Mouse (Mus musculus): ENCODE measurements around the gene Gtf2i.
A peak's percentile ranks its signal among the peaks of the same experiment; 100 is the strongest.
"Not testable (repeated sequence)": the region's sequence is repeated elsewhere in the genome, so short reads cannot be mapped to it uniquely, and the experiment has no call there.

Gene Gtf2i

DNA sequence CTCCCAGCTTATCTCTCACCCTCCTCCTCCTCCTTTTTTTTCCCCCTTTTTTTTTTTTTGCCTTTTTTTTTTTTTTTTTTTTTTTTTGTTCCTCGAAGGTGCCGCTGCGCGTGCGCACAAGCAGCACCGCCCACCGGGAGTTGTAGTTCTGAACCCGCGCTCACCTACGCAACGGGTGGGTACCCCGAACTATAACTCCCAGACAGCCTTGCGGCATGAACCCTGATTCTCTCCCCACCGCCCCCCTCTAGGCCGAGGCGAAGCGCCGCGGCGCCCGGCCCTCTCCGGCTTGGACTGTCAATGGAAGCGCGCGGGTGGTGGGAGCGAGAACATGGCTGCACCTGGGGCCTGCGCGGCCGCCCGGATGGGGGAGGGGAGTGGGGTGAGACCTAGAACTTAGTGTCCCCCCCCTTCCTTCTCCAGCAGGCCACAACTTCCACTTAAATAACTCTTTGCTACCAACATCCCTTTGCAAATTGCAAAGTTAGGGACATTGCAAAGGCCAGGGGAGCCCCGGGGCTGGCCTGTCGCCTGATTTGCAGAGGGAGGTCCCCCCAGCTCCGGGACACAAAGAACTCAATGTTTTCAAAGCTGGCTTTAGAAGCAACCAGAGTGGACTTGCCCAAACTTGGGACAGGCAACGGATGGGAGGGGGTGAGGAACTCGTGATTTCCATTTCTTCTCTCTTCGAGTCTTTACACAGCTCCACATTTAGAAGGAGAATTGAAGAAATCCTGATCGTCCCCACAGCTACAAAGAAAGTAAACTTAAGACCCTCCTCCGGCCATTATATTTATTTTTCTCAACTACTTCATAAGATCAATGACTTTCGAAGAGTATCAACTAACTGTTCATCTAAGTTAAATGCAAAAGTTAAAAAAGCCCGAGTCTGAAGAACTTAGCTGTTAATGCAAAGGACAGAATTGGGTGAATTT lies at the start of gene Gtf2i:
TSS of gene Gtf2i (minus strand) at position 73 of the 935 bp plus-strand sequence.
- DNase-seq, result peak; percentile 95 to 98

DNA sequence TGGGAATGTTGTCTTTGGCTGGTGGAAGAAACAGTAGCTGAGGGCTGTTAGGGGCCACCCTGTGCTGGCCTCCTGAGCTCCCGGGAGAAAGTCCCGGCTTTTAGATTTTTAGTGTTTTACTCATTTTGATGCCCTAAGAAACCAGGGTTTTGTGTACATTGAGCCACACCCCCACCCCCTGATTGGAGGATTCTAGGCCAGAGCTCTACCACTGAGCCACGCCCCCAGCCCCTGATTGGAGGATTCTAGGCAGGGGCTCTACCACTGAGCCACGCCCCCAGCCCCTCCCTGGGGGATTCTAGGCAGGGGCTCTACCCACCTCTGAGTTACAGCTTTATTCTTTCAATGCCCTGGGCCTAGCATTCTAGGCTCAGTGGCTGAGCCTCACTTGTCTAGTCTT lies 44.5 kb upstream of the Gtf2i start:
- no peak for DNase-seq

DNA sequence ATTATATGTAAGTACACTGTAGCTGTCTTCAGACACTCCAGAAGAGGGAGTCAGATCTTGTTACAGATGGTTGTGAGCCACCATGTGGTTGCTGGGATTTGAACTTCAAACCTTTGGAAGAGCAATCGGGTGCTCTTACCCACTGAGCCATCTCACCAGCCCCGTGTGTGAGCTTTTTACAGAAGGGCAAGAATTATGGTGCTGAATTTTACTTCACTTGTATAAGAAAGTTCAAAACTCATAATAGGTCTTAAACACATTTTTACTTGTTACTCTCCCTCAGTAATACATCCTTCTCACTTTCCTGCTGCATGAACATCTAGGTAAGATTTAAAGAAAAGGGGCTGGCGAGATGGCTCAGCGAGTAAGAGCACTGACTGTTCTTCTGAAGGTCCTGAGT lies 40.8 kb upstream of the Gtf2i start:
- DNase-seq, result not testable (repeated sequence)

DNA sequence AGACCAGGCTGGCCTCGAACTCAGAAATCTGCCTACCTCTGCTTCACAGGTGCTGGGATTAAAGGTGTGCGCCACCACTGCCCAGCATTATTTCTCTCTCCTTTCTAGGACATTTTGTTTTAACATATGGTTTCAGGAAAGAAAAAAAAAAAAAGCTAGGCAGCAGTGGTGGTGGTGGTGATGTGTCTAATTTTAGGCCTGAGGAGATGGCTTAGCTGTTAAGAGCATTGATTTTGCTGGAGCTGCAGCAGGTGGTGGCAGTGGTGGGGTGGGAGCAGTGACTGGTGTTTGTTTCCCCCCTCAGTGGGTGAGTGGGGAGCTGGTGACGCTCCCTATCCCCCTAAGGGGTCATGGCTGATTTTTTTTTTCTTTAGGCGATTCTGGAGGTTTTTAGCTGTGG lies 38.6 kb upstream of the Gtf2i start:
- no peak for DNase-seq

DNA sequence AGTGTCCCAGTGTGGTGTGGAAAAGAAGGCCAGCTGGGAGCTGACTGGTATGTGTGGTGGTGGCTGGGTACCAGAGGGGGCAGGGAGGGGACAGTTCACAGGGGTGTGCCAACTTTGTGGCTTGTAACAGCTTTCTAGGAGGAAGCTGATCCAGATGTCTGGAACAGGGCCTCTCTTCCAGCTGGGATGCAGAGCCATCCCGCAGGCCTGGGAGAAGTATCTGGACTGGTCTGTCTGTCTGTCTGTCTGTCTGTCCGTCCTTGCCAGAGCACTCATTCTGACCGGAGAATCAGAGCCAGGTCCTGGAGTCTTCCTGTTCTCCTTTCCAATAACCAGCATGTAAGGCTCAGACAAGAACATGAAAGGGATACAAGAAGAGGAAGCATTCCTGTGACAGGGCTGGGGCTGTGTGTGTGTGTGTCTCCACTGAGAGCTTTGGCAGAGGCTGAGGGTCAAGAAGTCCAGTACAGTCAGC lies 38.0 kb upstream of the Gtf2i start:
- peak; percentile 36 to 76 for DNase-seq

DNA sequence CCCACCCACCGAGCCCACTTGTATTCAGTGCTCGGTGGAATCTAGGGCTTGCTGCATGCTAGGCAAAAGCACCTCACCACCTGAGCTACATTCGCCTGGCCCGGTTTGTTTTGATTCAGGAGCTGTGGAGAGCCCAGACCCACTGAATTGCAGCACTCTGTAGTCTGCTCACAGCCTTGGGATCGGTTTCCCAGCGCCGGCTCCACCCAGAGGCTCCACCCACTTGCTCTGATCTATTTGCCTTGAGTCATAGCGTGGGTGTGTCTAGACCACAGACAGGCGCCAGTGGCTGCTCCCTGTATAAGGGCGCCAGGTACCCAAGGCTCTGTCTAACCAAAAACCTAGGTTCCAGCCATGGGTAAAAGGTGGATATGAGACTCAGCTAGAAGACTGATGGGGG lies 36.1 kb upstream of the Gtf2i start:
- DNase-seq, result peak; percentile 71 to 73

DNA sequence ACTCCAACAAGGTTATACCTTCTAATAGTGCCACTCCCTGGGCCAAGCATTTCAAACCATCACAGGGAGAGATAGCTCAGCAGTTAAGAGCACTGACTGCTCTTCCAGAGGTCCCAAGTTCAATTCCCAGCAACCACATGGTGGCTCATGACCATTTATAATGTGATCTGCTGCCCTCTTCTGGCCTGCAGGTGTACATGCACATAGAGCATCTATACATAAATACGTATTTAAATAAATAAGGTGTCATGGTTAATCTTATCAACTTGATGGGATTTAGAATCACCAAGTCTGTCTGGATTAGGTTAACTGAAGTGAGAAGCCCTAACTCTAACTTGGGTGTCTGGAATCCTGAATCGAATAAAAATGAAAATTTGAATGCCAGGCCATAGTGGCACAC lies 32.5 kb upstream of the Gtf2i start:
- DNase-seq, result no peak

DNA sequence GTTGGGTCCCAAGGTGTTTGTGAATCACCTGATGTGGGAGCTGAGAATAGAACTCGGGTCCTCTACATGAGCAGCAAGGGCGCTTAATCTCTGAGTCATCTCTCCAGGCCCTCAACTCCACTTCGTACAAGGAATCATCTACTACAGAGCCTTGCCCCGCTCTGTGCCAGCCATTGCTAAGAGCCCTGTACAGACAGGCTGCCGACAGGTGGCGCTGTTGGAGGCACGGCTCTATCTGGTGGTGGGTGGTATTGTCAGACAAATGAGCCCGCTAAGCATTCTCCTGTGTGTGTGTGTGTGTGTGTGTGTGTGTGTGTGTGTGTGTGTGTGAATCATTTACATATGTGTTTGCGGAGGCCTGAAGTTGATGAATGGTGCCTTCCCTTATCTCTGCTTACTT lies 30.9 kb upstream of the Gtf2i start:
- DNase-seq, result peak; percentile 39 to 48

DNA sequence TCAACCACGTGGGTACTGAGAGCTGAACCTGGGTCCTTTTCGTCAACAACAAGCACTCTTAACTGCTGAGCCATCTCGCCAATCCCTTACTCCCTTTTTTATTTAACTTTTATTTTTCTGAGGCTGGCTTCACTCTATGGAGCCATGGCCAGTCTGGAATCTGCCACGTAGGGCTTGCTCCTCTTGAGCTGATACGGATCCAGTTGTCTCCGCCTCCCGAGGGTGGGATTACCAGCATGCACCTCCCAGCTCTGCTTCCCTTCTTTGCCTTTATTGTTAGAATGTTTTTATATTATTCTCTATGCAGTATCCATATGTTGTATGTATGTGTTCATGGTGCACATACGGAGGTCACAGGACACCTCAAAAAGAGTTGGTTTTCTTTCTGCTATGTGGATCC lies 29.5 kb upstream of the Gtf2i start:
- DNase-seq, result no peak

DNA sequence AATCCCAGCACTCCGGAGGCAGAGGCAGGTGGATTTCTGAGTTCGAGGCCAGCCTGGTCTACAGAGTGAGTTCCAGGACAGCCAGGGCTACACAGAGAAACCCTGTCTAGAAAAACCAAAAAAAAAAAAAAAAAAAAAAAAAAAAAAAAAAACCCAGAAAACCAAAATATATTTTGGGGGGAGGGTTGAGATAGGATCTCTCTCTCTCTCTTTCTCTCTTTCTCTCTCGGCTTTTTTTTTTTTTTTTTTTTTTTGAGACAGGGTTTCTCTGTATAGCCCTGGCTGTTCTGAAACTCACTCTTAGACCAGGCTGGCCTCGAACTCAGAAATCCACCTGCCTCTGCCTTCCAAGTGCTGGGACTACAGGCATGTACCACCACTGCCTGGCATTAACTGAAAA lies 29.0 kb upstream of the Gtf2i start:
- not testable (repeated sequence) for DNase-seq

DNA sequence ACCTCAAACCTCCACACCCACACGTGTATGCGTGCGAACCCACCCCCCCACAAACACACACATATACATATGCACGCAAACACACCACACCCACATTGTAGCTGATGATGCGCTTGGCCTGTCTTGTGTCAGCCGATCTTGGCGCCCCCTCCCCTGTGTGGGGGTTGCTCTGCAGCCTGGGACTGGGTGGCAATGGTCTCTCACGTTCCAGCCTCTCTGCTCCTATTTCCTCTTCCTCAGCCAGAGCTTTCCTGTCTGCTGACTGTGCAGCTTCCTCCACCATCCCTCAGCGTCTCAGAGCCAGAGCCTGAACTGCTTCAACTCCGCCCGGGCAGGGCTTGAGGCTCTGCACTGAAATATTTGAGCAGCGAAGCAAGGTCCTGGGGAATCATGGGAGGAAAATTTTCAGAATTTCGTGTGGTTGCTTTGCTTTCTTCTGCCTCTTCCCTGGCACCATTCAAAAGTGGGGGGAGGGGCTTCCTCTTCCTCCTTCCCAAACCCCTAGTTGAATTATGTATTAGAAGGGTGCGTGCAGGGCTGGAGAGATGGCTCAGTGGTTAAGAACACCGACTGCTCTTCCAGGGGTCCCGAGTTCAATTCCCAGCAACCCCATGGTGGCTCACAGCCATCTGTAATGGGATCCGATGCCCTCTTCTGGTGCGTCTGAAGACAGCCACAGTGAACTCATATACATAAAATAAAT lies 28.1 kb upstream of the Gtf2i start:
- peak; percentile 29 to 56 for DNase-seq

DNA sequence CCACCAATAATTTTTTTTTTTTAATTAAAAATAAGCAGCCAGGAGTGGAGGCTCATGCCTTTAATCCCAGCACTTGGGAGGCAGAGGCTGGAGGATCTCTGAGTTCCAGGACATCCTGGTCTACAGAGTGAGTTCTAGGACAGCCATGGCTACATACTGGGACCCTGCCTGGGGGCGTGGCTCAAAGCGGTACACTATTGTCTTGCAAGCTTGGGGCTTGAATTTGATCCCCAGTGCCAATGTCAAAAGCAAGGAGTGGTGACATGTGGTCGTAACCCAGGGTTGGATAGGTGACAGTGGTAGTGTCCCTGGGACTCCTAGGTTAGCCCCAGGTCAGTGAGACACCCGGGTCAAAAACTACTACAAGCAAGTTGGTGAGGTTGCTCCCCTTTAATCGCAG lies 27.2 kb upstream of the Gtf2i start:
- DNase-seq, result no peak

DNA sequence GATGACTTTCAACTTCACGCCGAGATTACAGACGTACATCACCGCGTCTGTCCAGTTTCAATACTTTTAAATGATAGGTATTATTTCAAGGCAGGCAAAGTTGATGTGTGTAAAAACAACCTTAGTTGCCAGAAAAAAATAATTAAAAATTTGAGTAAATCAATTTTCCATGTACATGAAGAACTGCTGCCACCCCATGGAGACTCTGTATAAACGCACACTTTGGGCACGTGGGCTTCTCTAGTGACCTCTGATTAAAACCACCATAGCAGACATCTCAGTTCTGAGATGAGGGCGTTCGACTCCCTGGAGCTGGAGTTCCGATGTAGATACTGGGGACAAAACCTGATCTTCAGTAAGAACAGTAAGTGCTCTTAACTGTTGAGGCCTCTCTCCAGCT lies 26.8 kb upstream of the Gtf2i start:
- peak in 1 of 2 experiments; percentile 39 for DNase-seq

DNA sequence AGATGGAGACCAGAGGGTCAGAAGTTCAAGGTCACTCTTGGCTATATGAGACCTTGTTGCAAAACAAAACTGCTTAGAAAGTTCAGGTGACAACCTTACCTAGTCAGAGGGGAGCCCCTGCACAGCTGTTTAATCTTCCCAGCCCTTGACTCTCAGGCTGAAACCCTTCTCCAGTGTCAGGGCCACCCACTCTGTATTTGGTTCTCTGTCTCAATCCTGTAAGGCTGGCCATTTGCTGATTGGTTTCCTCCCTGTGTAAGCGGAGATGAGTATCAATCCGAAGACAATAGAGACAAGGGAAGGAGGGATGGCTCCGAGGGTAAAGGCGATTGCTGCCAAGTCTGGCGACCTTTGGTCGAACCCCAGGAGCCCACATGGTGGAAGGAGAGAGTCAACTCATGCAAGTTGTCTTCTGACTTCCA lies 25.6 kb upstream of the Gtf2i start:
- no peak for DNase-seq

DNA sequence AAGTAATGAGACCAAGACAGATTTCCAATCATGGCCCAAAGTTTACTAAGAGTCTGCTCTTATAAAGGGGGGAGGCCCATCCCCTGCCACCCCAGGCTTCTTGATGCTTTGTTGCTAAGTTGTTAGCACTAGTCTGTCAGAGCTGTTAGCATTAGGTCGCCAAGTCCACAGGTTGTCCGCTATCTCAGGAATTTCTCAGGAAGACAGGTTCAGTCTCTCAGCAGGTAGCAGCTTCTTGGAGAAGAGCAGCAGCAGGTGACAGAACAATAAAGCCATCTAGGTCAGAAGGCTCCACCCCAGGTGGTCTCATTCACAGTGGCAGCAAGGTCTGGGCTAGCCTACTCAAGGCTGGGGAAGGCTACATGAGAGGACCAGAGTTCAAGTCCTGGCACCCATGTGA lies 22.5 kb upstream of the Gtf2i start:
- not testable (repeated sequence) for DNase-seq

DNA sequence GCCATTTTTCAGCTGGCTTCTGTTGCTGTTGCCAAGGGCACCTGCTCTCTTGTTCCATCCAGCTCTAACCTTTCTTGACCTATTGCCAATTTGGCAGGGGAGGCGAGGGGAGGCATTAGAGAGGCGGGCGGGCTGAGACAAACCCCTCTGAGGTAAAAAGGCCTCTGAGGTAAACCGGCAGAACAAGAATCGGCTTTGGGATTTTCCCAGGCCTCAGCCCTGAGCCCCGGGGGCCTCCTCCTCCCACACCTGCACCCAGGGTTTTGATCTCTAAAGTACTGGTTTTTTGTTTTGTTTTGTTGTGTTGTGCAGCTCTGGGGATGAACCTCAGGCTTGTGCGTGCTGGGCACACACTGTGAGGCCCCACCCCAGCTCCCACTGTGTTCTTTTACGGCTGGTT lies 18.2 kb upstream of the Gtf2i start:
- peak; percentile 25 to 41 for DNase-seq

DNA sequence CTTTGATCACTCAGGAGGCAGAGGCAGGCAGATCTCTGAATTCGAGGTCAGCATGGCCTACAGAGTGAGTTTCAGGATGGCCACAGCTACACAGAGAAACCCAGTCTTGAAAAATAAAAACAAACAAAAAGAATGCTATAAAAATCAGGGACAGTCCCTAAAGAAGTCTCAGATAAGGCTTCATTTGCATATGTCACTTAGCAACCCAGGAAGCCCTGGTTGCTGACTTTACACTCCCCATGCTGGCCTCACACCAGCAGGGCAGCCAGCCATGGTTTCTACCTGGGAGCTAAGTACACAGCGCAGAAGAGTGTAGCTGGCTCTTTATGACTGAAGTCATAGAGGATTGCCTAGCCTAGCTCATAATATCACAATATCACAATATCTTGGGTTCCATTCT lies 15.5 kb upstream of the Gtf2i start:
- no peak for DNase-seq

DNA sequence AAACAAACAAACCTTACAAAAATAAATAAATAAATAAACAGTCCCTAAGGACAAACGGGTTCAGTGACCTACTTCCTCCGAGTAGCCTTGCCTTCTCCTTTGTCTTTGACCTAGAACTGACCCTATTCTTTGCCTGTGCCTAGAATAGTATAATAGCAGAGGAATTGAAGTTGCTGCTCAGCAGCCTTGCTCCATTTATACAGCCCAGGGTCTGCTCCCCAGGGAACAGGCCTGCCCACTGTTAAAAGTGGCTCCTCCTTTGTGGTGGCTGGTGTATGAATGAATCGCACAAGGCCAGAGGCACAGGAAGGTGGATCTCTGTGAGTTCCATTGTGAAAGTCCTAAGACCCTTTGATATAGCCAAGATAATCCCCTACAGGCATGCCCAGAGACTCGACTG lies 14.8 kb upstream of the Gtf2i start:
- DNase-seq, result no peak

DNA sequence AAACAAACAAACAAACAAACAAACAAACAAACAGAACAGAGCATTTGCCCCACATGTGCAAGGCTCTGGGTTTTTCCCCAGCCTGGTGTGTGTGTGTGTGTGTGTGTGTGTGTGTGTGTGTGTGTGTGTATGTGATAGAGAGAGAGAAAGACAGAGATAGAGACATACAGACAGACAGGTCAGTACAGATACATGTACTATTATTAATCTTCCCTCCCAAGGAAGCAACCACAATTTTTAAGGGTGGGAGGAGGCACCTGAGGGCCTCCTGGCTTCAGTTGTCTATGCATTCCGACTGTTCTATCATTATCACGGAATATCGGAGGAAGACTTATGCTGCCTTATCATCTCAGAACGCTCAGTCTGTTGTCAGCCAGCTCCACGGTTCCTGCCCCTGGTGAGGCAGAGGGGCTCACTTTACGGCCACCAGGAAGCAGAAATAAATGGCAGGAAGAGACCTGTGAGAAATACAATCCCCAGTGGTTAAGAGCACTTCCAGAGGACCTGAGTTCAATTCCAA lies 14.0 kb upstream of the Gtf2i start:
- DNase-seq, result no peak

DNA sequence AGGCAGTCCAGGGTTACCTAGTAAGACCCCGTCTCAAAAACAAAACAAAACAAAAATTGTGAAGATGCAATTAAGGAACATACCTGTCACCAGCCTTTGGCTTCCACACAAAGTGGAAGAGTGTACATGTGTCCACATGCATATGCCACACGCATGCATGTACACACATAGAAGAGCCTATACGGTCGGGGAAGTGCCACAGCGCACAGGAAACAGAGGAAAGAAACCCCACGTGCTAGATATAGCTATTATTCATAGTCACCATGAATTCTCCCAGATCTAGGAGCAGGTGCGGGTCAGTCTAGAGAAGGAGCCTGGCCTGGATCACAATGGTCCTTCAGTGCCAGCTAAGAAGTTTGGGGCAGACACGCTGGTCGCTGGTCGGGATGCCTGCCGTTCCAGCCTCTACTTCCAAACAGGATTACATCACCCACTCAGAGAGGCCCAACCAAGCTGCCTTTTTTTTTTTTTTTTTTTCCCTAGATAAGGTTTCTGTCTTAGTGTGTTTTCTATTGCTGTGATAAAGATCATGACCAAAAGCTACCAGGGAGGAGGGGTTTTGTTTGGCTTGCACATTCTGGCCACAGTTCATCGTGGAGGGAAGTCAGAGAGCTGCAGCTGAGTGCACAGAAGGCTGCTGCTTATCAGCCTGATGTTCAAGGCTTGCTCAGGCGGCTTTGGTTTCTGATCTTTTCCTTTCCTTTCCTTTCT lies 11.5 kb upstream of the Gtf2i start:
- peak in 1 of 2 experiments; percentile 47 for DNase-seq

DNA sequence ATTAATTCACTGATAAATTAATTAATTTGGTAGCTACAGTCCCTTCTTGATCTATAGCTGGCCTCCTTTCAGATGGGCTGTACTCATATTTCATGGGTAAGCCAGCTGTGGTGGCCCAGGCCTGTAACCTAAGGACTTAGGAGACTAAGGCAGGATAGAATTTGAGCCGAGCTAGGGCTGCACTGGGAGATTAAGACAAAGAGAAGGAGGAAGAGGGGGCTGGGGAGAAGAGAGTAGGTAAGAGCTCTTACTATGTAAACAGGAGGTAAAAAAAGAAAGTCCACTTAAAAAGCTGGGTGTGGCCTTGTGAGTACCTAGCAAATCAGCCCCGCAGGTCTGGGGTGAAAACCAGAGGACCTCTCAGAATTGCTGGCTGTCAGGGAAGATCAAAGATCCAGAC lies 9.3 kb upstream of the Gtf2i start:
- DNase-seq, result no peak

DNA sequence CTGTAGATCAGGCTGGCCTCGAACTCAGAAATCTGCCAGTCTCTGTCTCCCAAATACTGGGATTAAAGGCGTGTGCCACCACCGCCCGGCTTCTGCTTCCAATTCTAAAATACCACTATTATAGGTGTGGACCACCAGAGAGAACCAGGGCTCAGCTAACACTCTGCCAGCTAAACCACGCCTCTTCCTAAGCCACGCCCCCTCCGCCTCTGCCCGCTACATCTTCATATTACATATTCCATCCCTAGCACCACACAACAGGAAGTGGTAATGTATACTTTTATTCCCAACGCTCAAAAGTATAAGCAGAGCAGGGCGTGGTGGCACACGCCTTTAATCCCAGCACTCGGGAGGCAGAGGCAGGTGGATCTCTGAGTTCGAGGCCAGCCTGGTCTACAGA lies 8.8 kb upstream of the Gtf2i start:
- no peak for DNase-seq

DNA sequence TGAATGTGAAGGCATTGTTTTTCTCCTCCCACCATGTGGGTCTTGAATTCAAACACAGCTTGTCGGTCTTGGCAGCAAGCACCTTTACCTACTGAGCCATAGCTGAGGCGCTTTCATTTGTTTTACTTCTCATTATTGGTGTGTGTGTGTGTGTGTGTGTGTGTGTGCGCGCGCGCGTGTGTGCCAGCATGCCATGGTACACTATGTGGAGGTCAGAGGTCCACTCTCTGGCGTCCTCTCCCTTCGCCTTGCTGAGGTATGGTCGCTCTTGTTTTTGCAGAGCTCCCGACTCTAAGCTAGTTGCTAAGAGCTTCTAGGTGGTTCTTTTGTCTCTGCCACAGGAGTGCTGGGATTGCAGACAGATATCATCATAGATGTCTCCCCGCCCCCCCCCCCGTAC lies 7.8 kb upstream of the Gtf2i start:
- DNase-seq, result no peak
